Mouse (Mus musculus): Measurements from ENCODE around the gene Ahnak. TPM values are rescaled to one million over a fixed set of nuclear protein-coding genes. Genes with fewer than 3 reads are reported as not detected.
"Not testable (repeated sequence)": the region's sequence is repeated elsewhere in the genome, so short reads cannot be mapped to it uniquely, and the experiment has no call there.

Ahnak gene
- polyA plus RNA-seq, 1 experiment from 2014 or later: 7.1 TPM

DNA sequence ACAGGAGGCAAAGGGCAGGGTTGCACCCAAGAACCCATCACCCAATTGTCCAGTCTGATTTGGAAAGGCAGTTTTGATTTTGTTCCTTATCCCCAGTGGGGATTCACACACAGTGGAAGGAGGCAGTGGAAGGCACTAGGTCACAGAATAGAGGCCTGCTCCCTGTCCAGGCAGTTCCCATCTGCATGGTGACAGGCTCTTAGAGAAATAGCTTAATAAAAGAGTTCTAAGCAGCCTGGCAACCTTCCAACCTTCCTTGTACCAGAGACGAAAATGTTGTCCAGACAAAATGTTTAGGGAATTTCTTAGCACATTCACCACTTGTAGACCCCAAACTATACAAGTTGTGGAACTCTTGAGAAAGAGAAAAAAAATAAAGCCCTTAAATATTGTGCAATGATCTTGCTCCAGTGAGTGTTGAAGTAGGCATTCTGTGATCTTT is 58.9 kb downstream of the Ahnak start:
- Histone ChIP-seq H3K4me1 (replicated peaks; ENCODE audit: control insufficient read depth, insufficient read depth, low read length) (no peaks in the 10 kb centered on the region), H3K9me3 (ENCODE audit: control insufficient read depth, low read length) (no peaks in the 10 kb centered on the region), H3K27me3 (ENCODE audit: control insufficient read depth, insufficient read depth, low read length) (no peaks in the 10 kb centered on the region), H3K4me2 (ENCODE audit: low read depth, low read length, severe bottlenecking) (no peak overlapping the region), H3K27ac (ENCODE audit: low read depth, low read length) (no peak overlapping the region), H3K36me3 (ENCODE audit: control insufficient read depth, insufficient read depth, low read length) (no peaks in the 10 kb centered on the region), H3K4me3 (ENCODE audit: low read depth, low read length) (no peak overlapping the region), H3K9ac (ENCODE audit: low read length) (no peak overlapping the region)
- DNase-seq (ENCODE audit: low spot score) (no peak), ATAC-seq (replicated peaks; ENCODE audit: low FRiP score) (no peak)
- WGBS: 70% methylated on average over 1 of the region's 1 CpGs

DNA sequence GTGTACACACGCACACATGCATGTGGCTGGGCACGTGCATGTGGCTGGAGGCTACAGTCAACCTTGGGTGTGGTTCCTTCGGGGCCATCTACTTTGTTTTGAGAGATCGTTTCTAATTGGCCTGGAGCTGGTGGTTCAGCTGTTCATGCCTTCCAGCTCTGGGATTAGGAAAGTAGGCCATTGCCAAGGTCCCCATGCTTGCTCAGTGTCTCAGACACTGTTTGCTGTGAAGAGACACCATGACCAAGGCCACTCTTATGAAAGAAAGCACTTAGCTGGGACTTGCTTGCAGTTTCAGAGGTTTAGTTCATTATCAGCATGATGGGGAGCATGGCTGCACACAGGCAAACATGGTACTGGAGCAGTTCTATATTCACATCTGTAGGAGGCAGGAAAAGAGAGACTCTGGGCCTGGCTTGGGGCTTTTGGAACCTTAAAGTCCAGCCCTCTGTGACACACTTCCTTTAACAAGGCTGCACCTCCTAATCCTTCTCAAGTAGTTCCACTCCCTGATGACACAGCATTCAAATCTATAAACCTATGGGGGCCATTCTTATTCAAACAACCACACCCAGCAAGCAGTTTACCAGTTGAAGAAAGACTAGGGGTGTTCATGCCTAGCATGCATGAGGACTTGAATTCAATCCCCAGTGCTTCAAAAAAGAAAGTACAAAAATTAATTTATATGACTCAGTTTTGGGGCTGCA is 60.0 kb downstream of the Ahnak start:
- no peaks in the 10 kb centered on the region for H3K27me3 ChIP-seq (ENCODE audit: control insufficient read depth, insufficient read depth, low read length)
- no peak overlapping the region for H3K4me3 ChIP-seq (ENCODE audit: low read depth, low read length)
- no peaks in the 10 kb centered on the region for H3K9me3 ChIP-seq (ENCODE audit: control insufficient read depth, low read length)
- DNase-seq (ENCODE audit: low spot score) (no peak), ATAC-seq (replicated peaks; ENCODE audit: low FRiP score) (no peak)
- H3K27ac ChIP-seq (ENCODE audit: low read depth, low read length): no peak overlapping the region
- H3K4me1 ChIP-seq (replicated peaks; ENCODE audit: control insufficient read depth, insufficient read depth, low read length): no peaks in the 10 kb centered on the region
- WGBS: 90% methylated on average over 4 of the region's 4 CpGs
- no peak overlapping the region for H3K4me2 ChIP-seq (ENCODE audit: low read depth, low read length, severe bottlenecking)
- no peak overlapping the region for H3K9ac ChIP-seq (ENCODE audit: low read length)
- H3K36me3 ChIP-seq (ENCODE audit: control insufficient read depth, insufficient read depth, low read length): no peaks in the 10 kb centered on the region

DNA sequence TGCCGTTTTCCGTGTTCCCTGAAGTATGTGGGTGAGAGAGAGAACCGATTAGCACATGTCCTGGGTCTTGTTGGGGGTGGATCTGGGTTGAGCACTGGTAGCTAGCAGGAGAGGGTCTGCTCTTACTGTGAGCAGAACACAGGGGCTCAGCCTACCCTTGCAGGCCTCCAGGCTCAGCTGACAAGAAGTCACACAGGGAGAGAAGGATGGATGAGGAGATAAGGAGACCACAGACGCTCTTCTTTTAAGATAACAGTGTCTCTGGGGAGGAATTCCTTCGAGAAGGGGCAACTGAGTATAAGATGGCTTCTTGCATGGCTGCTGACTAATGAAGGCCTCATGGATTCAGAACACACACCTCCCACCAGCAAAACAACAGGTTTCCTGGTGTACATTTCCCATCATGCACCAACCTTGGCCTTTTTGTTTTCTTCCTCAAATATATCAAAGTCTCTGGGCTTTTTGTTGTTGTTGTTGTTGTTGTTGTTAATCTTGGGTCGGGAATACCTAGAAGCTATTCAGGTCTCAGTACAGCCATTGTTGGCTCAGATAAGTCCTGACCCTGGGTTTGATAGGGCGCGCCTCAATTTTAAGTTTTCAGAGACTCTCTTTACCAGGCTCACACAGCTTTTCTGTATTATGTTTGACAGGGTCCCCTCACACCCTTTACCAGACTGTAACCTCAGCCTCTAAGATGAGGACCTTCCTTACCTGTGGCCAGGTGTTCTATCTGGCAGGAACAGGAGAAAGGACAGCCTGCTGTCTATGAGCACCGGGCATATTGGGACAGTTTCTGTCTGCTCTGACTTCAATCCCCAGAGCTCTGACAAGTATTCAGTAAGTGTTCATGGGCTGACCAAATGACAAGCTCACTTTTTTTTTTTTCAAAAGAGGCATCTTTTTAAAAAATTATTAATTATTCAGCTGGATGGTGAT is 61.5 kb downstream of the Ahnak start:
- H3K27me3 ChIP-seq (ENCODE audit: control insufficient read depth, insufficient read depth, low read length): no peaks in the 10 kb centered on the region
- H3K27ac ChIP-seq (ENCODE audit: low read depth, low read length): no peak overlapping the region
- WGBS: 81% methylated on average over 9 of the region's 9 CpGs

DNA sequence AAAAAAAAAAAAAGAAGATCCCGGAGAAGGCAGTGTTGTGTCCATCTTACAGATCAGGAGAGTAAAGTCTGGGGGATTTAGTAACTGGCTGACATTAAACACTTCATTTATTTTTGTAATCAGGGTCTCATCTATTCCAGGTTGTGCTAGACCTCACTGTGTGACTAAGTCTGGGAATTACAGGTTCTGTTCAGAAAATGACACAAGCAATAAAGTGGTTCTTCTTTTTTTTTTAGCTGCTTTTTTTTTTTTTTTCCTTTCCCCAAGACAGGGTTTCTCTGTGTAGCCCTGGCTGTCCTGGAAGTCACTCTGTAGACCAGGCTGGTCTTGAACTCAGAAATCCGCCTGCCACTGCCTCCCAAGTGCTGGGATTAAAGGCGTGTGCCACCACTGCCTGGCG is 62.9 kb downstream of the Ahnak start:
- H3K9ac ChIP-seq (ENCODE audit: low read length); H3K36me3 ChIP-seq (ENCODE audit: control insufficient read depth, insufficient read depth, low read length); H3K9me3 ChIP-seq (ENCODE audit: control insufficient read depth, low read length); DNase-seq (ENCODE audit: low spot score); H3K4me2 ChIP-seq (ENCODE audit: low read depth, low read length, severe bottlenecking); H3K4me3 ChIP-seq (ENCODE audit: low read depth, low read length); H3K27ac ChIP-seq (ENCODE audit: low read depth, low read length); H3K4me1 ChIP-seq (replicated peaks; ENCODE audit: control insufficient read depth, insufficient read depth, low read length); ATAC-seq (replicated peaks; ENCODE audit: low FRiP score); H3K27me3 ChIP-seq (ENCODE audit: control insufficient read depth, insufficient read depth, low read length): not testable (repeated sequence)
- WGBS: 88% methylated on average over 4 of the region's 4 CpGs

More for the DNA sequence above, 61.5 kb downstream of the Ahnak start:
- Histone ChIP-seq H3K4me2 (ENCODE audit: low read depth, low read length, severe bottlenecking) (no peak overlapping the region), H3K4me3 (ENCODE audit: low read depth, low read length) (no peak overlapping the region), H3K9me3 (ENCODE audit: control insufficient read depth, low read length) (no peaks in the 10 kb centered on the region), H3K9ac (ENCODE audit: low read length) (no peak overlapping the region), H3K4me1 (replicated peaks; ENCODE audit: control insufficient read depth, insufficient read depth, low read length) (no peaks in the 10 kb centered on the region), H3K36me3 (ENCODE audit: control insufficient read depth, insufficient read depth, low read length) (no peaks in the 10 kb centered on the region)
- ATAC-seq (replicated peaks; ENCODE audit: low FRiP score): no peak
- no peak for DNase-seq (ENCODE audit: low spot score)

DNA sequence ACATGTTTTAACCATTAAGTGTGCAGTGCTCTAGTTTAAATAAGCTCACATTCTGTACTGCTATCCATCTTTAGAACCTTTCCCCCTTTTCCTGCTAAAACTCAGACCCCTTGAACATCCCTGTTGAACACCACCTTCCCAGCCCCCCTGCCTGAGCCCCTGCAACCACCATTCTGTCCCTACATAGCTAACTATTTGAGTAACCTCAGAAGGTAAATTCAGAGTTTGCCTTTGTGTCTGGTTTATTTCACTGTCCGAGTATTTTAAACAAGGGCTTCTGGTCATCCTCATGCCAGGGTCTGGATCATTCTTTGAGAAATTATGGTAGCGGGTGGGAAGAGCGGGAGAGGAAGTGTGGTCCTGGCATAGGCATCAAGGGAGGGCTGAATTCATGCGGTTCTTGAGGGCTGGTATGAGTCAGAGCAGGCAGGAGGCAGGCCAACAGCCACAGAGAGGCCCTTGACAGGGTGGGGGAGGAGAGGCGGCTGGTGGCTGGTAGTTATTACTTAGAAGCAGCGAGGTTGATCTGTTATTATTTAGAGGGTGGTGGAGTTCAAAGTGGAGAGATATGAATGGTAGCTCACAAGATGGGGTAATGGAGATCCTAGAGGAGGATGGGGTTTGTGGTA is 63.8 kb downstream of the Ahnak start:
- Histone ChIP-seq H3K27ac (ENCODE audit: low read depth, low read length) (no peak overlapping the region), H3K27me3 (ENCODE audit: control insufficient read depth, insufficient read depth, low read length) (no peaks in the 10 kb centered on the region), H3K4me2 (ENCODE audit: low read depth, low read length, severe bottlenecking) (no peak overlapping the region), H3K4me3 (ENCODE audit: low read depth, low read length) (no peak overlapping the region), H3K4me1 (replicated peaks; ENCODE audit: control insufficient read depth, insufficient read depth, low read length) (no peaks in the 10 kb centered on the region), H3K9me3 (ENCODE audit: control insufficient read depth, low read length) (no peaks in the 10 kb centered on the region), H3K36me3 (ENCODE audit: control insufficient read depth, insufficient read depth, low read length) (no peaks in the 10 kb centered on the region), H3K9ac (ENCODE audit: low read length) (no peak overlapping the region)
- no peak for DNase-seq (ENCODE audit: low spot score)
- ATAC-seq (replicated peaks; ENCODE audit: low FRiP score): no peak
- 70% methylated on average over 6 of the region's 6 CpGs for WGBS

DNA sequence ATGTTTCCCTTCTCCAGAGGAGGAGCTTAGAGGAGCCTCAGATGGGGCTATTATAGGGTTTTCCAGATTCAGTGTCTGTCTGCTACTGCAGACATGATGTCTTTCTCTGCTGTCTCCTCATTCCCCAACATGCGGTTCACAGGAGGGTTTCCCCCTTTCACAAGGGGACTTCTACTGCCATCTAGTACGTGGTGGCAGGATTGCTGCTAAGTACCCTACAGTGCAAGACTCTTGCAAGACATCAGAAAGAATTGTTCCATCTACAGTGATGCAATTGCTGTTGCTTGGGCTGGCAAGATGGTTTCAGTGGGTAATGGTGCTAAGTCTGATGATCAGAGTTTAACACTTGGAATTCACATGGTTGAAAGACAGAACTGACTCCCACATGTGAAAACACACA is 66.1 kb downstream of the Ahnak start:
- no peak for ATAC-seq (replicated peaks; ENCODE audit: low FRiP score)
- 37% methylated on average over 2 of the region's 2 CpGs for WGBS
- no peak for DNase-seq (ENCODE audit: low spot score)
- Histone ChIP-seq H3K27ac (ENCODE audit: low read depth, low read length) (no peak overlapping the region), H3K36me3 (ENCODE audit: control insufficient read depth, insufficient read depth, low read length) (no peaks in the 10 kb centered on the region), H3K9me3 (ENCODE audit: control insufficient read depth, low read length) (no peaks in the 10 kb centered on the region), H3K9ac (ENCODE audit: low read length) (no peak overlapping the region), H3K4me1 (replicated peaks; ENCODE audit: control insufficient read depth, insufficient read depth, low read length) (no peaks in the 10 kb centered on the region), H3K4me3 (ENCODE audit: low read depth, low read length) (no peak overlapping the region), H3K4me2 (ENCODE audit: low read depth, low read length, severe bottlenecking) (no peak overlapping the region), H3K27me3 (ENCODE audit: control insufficient read depth, insufficient read depth, low read length) (no peaks in the 10 kb centered on the region)

DNA sequence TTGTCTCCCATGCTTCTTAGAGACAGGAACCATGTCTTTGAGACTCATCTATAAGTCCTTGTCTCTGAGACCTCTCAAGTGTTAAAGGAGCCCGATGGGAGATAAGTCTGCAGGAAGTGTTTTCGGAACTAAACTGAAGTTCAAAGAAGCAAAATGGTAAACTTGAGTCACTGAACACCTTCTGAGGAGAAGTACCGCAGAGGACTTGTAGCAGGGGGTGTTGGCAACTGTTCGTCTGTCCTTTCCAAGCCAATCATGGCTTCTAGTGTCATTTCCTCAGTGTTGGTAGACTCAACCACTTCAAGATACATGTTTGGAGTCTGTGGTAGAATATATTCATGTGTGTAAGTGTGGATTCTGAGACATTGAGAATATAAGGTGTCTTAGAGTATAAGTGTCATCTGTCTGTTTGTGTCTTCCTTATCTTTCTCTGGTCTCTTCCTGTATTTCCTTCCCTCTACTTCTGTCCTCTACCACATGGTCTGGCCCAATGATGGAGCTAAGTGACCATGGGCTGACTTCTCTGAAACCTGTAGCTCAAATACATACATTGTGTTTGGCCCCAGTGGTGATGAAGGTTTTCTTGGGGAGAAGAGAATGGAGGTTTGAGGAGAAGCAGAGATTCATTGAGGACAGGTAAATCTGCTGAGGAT is 66.7 kb downstream of the Ahnak start:
- no peaks in the 10 kb centered on the region for H3K36me3 ChIP-seq (ENCODE audit: control insufficient read depth, insufficient read depth, low read length)
- no peak overlapping the region for H3K9ac ChIP-seq (ENCODE audit: low read length)
- no peaks in the 10 kb centered on the region for H3K9me3 ChIP-seq (ENCODE audit: control insufficient read depth, low read length)
- no peaks in the 10 kb centered on the region for H3K4me1 ChIP-seq (replicated peaks; ENCODE audit: control insufficient read depth, insufficient read depth, low read length)
- no peaks in the 10 kb centered on the region for H3K27me3 ChIP-seq (ENCODE audit: control insufficient read depth, insufficient read depth, low read length)
- no peak for DNase-seq (ENCODE audit: low spot score)
- H3K4me2 ChIP-seq (ENCODE audit: low read depth, low read length, severe bottlenecking): no peak overlapping the region
- H3K4me3 ChIP-seq (ENCODE audit: low read depth, low read length): no peak overlapping the region
- no peak for ATAC-seq (replicated peaks; ENCODE audit: low FRiP score)
- H3K27ac ChIP-seq (ENCODE audit: low read depth, low read length): no peak overlapping the region
- WGBS: 92% methylated on average over 4 of the region's 4 CpGs

DNA sequence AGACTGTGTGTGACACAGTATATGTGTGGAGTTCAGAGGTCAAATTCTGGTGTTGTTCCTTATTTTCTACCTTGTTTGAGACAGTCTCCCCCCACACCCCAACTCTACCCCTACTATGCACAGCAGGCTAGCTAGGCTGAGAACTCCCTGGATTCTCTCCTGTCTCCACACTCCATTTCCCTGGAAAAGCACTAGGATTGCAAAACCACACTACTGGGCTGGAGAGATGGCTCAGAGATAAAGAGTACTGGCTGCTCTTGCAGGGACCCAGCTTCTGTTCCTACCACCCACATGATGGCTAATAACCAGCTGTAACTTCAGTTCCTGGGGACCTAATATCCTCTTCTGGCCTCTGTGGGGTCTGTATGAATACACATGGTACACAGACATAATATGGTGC is 68.6 kb downstream of the Ahnak start:
- ATAC-seq (replicated peaks; ENCODE audit: low FRiP score) (no peak), DNase-seq (ENCODE audit: low spot score) (no peak)
- no peaks in the 10 kb centered on the region for H3K9me3 ChIP-seq (ENCODE audit: control insufficient read depth, low read length)
- no peak overlapping the region for H3K9ac ChIP-seq (ENCODE audit: low read length)
- H3K27me3 ChIP-seq (ENCODE audit: control insufficient read depth, insufficient read depth, low read length): no peaks in the 10 kb centered on the region
- no peak overlapping the region for H3K4me2 ChIP-seq (ENCODE audit: low read depth, low read length, severe bottlenecking)
- H3K4me3 ChIP-seq (ENCODE audit: low read depth, low read length): no peak overlapping the region
- H3K36me3 ChIP-seq (ENCODE audit: control insufficient read depth, insufficient read depth, low read length): no peaks in the 10 kb centered on the region
- H3K27ac ChIP-seq (ENCODE audit: low read depth, low read length): no peak overlapping the region
- no peaks in the 10 kb centered on the region for H3K4me1 ChIP-seq (replicated peaks; ENCODE audit: control insufficient read depth, insufficient read depth, low read length)

Data from forebrain, embryonic 11.5 days (tissue).